Mouse (Mus musculus) skeletal muscle tissue, postnatal 0 days (tissue): ENCODE data around the gene Olfr851. TPM values are rescaled to one million over a fixed set of nuclear protein-coding genes. Genes with fewer than 3 reads are reported as not detected.

Experiments
- polyA plus RNA-seq: library from polyadenylated mRNA; unstranded; fragments of >200 nt; fragmentation: Nextera tagmentation; extraction: Ambion mirVana; gene quantifications from 2 replicates; pipeline ENCODE4 v1.2.1, GENCODE M21; 2015

Olfr851 gene
- not detected in 2 replicates for polyA plus RNA-seq

GRCm38 (mm10) chr9:19492995-19493394 lies at the start of gene Olfr851:
TSS of gene Olfr851 (plus strand) at chr9:19493295.

DNA sequence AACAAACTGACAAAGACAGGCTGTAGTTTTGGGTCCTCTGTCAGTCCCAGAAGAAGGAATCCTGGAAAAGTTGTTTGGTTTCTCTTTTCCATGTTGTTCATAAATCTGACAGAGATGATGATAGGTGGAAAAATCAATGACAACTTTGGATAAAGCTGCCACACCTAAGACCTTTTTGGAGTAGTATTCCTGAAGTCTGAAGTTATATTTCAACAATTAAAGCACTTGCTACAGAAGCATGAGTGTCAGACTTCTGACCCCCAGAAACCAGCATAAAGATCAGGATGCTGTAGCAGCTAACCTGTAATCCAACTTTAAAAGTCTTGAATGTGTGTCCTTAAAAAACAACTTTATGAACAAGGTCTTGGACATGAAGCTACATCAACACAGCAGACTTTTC lies 14.9 kb upstream of the Olfr851 start, which contains the start of gene Olfr850:
Gene Olfr850, minus strand, starts transcription at position 101 of the 400 bp plus-strand sequence.

DNA sequence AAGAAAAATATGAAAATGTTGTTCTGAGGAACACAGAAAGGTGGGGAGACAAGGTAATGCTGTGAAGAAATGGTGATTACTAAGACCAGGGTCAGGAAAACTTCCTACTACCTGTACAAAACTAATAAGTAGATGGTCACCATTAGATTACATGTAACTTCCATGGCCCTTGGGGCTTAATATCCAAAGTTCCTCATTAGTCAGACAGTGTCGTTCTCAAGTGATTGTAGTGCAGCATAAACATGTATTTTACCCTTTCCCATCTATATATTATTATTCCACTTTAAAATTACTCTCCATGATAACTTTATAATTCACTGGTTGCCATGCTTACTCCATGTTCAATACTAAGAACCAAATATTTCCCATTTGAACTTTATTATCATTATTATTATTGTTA lies 47.9 kb downstream of the Olfr851 start, which contains the start of gene Olfr853:
Gene Olfr853, minus strand, starts transcription at position 101 of the 400 bp plus-strand sequence.

Other genes with a start within 250 kb of the Olfr851 start
- gene Olfr843, start 241.3 kb upstream of the Olfr851 start, polyA plus RNA-seq, result not detected in 2 replicates
- not detected in 2 replicates for gene Olfr844, start 176.9 kb upstream of the Olfr851 start, polyA plus RNA-seq
- gene Olfr845, start 156.8 kb upstream of the Olfr851 start, polyA plus RNA-seq, result not detected in 2 replicates
- gene Olfr846, start 129.3 kb upstream of the Olfr851 start, polyA plus RNA-seq, result not detected in 2 replicates
- not detected in 2 replicates for gene Olfr847, start 114.6 kb upstream of the Olfr851 start, polyA plus RNA-seq
- not detected in 2 replicates for gene Olfr849, start 53.0 kb upstream of the Olfr851 start, polyA plus RNA-seq
- gene Olfr850, start 15.0 kb upstream of the Olfr851 start, polyA plus RNA-seq, result not detected in 2 replicates
- gene Olfr853, start 47.8 kb downstream of the Olfr851 start, polyA plus RNA-seq, result not detected in 2 replicates
- gene Olfr854, start 74.1 kb downstream of the Olfr851 start, polyA plus RNA-seq, result not detected in 2 replicates
- gene Olfr855, start 89.3 kb downstream of the Olfr851 start, polyA plus RNA-seq, result not detected in 2 replicates
- gene Zfp317, start 128.8 kb downstream of the Olfr851 start, polyA plus RNA-seq, result 8.4 and 9.3 TPM in 2 replicates
- gene Olfr857, start 216.1 kb downstream of the Olfr851 start, polyA plus RNA-seq, result not detected in 2 replicates